Comparison of ENCODE assay signal across 19 mouse cellular contexts in the genomic region with DNA sequence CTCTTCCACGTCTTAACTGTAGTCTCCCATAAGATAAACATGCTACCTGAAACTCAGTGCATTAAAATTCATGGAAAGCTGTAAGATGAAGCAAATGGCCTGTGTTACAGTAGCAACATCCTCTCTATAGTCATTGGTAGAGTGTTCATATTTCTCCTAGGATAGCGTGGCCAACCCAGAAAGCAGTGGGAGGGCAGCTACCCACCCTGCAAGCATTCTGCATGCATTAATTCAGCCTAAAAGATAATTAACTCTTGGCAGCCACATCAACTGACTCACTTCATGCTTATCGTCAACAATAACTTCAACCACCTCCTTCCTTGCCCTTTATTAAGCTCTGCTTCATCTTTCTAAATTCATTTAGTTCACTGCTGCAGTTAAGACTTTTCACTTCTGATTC. TPM values are rescaled to one million over a fixed set of nuclear protein-coding genes. Genes with fewer than 3 reads are reported as not detected.
"Had no signal": no experiment of that assay in that cellular context is flagged by ENCODE, and none has a peak within 500 bp of the region (broad histone marks: within the 10 kb centered on the region; RNA-seq: fewer than 3 reads in every experiment).

No protein-coding gene starts in this region.

- DNase-seq: gastrocnemius, postnatal 14 days; gastrocnemius, postnatal 36 days; heart, adult 11 months; heart, adult 2 months; heart, postnatal 14 days; heart, postnatal 4 days; kidney, adult 18-20 months; kidney, adult 8-10 months; kidney, postnatal 10 days; kidney, postnatal 25 days; kidney, postnatal 4 days; liver; liver, embryonic 13.5 days had no signal

- ATAC-seq: hindbrain, embryonic 16.5 days; inflammation-experienced regulatory T-cells, adult 6 months; intestine, embryonic 15.5 days; intestine, postnatal 0 days had no signal

RNA-seq across cellular contexts. Expression of a gene that starts 45.9 kb away (rescaled TPM):
- total RNA-seq: gastrocnemius, adult 18-20 months; gastrocnemius, adult 8-10 months; gastrocnemius, postnatal 14 days; gastrocnemius, postnatal 36 days; heart, adult 2 months; heart, postnatal 14 days; heart, postnatal 4 days had no signal

RNA-seq across cellular contexts. Expression of a gene that starts 50.8 kb away (rescaled TPM):
- total RNA-seq: gastrocnemius, adult 18-20 months; gastrocnemius, adult 8-10 months; gastrocnemius, postnatal 14 days; gastrocnemius, postnatal 36 days; heart, adult 2 months; heart, postnatal 14 days had no signal
